Mouse (Mus musculus): ENCODE measurements around the gene Dapk2. TPM values are rescaled to one million over a fixed set of nuclear protein-coding genes. Genes with fewer than 3 reads are reported as not detected.

Dapk2 gene
- polyA plus RNA-seq, 1 experiment from 2014 or later: 5.3 TPM

DNA sequence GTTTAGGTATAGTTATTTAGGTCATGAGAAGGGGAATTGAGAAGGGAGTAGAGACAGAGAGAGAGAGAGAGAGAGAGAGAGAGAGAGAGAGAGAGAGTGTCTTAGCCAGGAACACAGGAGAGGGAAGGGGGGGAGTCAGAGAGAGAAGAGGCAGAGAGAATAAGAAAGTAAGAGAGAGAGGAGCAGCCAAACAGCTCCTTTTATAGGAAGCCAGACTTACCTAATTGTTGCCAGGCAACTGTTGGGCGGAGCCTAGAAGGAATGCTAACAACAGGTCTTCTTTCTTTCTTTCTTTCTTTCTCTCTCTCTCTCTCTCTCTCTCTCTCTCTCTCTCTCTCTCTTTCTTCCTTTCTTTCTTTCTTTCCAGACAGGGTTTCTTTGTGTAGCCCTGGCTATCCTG is 136.2 kb downstream of the Dapk2 start:
- no peak overlapping the region for H3K4me3 ChIP-seq
- no peaks in the 10 kb centered on the region for H3K27me3 ChIP-seq (replicated peaks; ENCODE audit: low read depth, poor library complexity, severe bottlenecking)
- H3K9me3 ChIP-seq: no peaks in the 10 kb centered on the region
- DNase-seq (ENCODE audit: low spot score): no peak
- no peak overlapping the region for H3K27ac ChIP-seq (replicated peaks)
- peaks cover 20% of the 10 kb centered on the region for H3K4me1 ChIP-seq
- 95% methylated on average over 1 of the region's 1 CpGs for WGBS
- no peaks in the 10 kb centered on the region for H3K36me3 ChIP-seq (replicated peaks)

DNA sequence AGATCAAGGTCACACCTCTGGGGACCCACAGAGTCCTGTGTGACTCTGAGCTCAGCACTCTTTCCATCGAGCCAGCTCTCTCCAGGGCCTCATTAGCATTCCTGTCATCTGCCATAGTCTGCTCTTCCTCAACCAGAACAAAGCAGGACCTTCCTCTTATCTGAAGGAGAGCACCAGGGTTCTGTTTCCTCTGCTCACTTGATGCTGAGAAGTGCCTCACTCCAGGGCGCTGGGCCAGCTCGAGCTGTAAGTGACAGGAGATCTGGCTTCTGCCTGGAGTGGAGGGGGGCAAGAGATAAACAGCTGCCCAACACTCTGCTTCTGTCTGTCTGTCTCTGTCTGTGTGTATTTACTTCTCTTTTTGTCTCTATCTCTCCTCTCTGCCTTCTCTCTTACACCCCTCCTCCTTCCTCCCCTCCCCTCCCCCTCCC is 137.0 kb downstream of the Dapk2 start:
- Histone ChIP-seq H3K4me1 (peaks cover 20% of the 10 kb centered on the region), H3K27ac (replicated peaks) (peak overlapping the region; percentile 63), H3K27me3 (replicated peaks; ENCODE audit: low read depth, poor library complexity, severe bottlenecking) (no peaks in the 10 kb centered on the region), H3K9me3 (no peaks in the 10 kb centered on the region), H3K4me3 (0 out of 2 replicates have a peak overlapping the region, but pooled peaks have one; percentile 11), H3K36me3 (replicated peaks) (no peaks in the 10 kb centered on the region)
- 11% methylated on average over 3 of the region's 3 CpGs for WGBS
- DNase-seq (ENCODE audit: low spot score): peak; percentile 22

- 72% methylated on average over 6 of the region's 6 CpGs for WGBS
- H3K27me3 ChIP-seq (replicated peaks; ENCODE audit: low read depth, poor library complexity, severe bottlenecking): no peaks in the 10 kb centered on the region
- H3K4me3 ChIP-seq: no peak overlapping the region
- DNase-seq (ENCODE audit: low spot score): peak; percentile 24
- peak overlapping the region; percentile 63 for H3K27ac ChIP-seq (replicated peaks)
- H3K36me3 ChIP-seq (replicated peaks): no peaks in the 10 kb centered on the region
- no peaks in the 10 kb centered on the region for H3K9me3 ChIP-seq
- peaks cover 20% of the 10 kb centered on the region for H3K4me1 ChIP-seq
Observed at GRCm38 (mm10) chr9:66295577-66296120, 137.6 kb downstream of the Dapk2 start.

DNA sequence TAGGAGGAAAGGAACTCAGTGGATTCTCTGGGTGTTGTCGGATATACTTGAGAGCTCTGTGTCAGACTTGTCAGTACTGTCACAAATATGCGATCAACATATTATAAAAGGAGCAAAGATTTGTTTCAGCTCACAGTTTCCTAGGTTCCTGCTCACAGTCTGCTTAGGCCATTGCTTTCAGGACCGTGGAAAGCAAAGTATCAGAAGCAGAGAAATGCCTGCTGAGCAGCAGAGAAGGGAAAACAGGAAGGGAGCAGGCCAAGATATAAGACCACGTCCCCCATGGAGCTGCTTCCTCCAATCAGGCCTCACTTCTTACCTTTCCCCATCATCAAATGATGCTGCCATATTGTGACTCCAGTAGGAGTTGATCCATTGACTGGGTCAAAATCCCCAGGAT is 140.8 kb downstream of the Dapk2 start:
- H3K9me3 ChIP-seq: no peaks in the 10 kb centered on the region
- H3K27ac ChIP-seq (replicated peaks): no peak overlapping the region
- H3K27me3 ChIP-seq (replicated peaks; ENCODE audit: low read depth, poor library complexity, severe bottlenecking): no peaks in the 10 kb centered on the region
- DNase-seq (ENCODE audit: low spot score): no peak
- H3K4me3 ChIP-seq: no peak overlapping the region
- 84% methylated on average over 4 of the region's 4 CpGs for WGBS
- H3K36me3 ChIP-seq (replicated peaks): no peaks in the 10 kb centered on the region
- H3K4me1 ChIP-seq: peaks cover 20% of the 10 kb centered on the region

- no peak for DNase-seq (ENCODE audit: low spot score)
- no peaks in the 10 kb centered on the region for H3K9me3 ChIP-seq
- no peaks in the 10 kb centered on the region for H3K27me3 ChIP-seq (replicated peaks; ENCODE audit: low read depth, poor library complexity, severe bottlenecking)
- no peak overlapping the region for H3K27ac ChIP-seq (replicated peaks)
- WGBS: 86% methylated on average over 2 of the region's 2 CpGs
- H3K4me3 ChIP-seq: no peak overlapping the region
- peaks cover 10% of the 10 kb centered on the region for H3K4me1 ChIP-seq
- H3K36me3 ChIP-seq (replicated peaks): no peaks in the 10 kb centered on the region
Observed at GRCm38 (mm10) chr9:66300448-66301027, 142.5 kb downstream of the Dapk2 start.

GRCm38 (mm10) chr9:66304320-66305090 is 146.5 kb downstream of the Dapk2 start:
- DNase-seq (ENCODE audit: low spot score): no peak
- Histone ChIP-seq H3K9me3 (no peaks in the 10 kb centered on the region), H3K4me3 (no peak overlapping the region), H3K36me3 (replicated peaks) (no peaks in the 10 kb centered on the region), H3K27ac (replicated peaks) (no peak overlapping the region), H3K27me3 (replicated peaks; ENCODE audit: low read depth, poor library complexity, severe bottlenecking) (no peaks in the 10 kb centered on the region), H3K4me1 (peaks cover 10% of the 10 kb centered on the region)
- WGBS: 89% methylated on average over 3 of the region's 3 CpGs

DNA sequence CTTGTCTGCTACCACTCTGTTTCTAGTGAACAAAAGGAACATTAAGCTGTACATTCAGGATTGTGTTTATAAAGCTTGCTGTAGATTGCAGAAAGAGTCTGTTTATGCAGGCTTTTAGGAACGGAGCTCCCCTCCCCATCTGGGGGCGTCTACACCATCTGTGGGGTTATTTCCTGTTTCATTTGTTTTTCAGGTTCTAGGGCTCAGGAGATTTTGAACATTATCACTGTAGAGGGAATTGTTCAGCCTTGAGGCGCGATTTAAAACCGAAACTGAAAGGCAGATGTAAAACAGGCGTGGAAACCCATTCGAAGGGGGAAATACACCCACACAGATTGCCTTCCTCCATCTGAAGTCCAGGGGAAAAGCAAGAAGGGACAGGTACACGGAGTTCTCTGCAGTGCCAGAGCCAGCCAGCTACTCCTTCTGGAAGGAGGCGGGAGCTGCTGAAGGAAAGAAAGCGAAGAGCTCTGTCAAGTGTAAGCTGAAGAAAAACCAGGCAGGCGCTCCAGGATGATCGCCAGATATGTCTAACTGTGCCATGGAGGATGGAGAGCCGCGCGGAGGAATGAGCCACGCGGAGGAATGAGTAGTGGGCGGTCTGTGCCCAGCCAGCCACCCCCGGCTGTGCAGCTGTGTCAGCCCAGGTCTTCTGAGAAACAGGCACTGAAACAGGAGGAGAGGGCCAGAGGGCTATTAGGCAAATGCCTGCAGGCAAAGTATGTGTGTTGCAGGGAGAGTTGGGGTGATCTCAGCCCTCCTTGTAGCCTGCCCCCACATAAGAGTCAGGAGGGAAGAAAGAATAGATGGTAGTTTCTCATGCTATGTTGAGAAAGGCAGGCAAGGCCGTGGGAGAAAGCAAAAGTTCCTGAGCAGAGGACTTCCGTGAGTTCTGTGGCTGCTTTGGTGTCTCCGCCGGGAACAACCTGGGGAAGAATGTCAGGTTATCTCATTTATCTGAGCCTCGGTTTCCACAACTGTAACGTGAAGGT is 147.4 kb downstream of the Dapk2 start:
- Histone ChIP-seq H3K4me1 (peaks cover 10% of the 10 kb centered on the region), H3K27ac (replicated peaks) (no peak overlapping the region), H3K27me3 (replicated peaks; ENCODE audit: low read depth, poor library complexity, severe bottlenecking) (no peaks in the 10 kb centered on the region), H3K4me3 (0 out of 2 replicates have a peak overlapping the region, but pooled peaks have one; percentile 1), H3K9me3 (no peaks in the 10 kb centered on the region), H3K36me3 (replicated peaks) (no peaks in the 10 kb centered on the region)
- WGBS: 64% methylated on average over 25 of the region's 25 CpGs
- DNase-seq (ENCODE audit: low spot score): peak; percentile 28

GRCm38 (mm10) chr9:66306414-66306813 is 148.4 kb downstream of the Dapk2 start:
- Histone ChIP-seq H3K27ac (replicated peaks) (no peak overlapping the region), H3K9me3 (no peaks in the 10 kb centered on the region), H3K36me3 (replicated peaks) (no peaks in the 10 kb centered on the region), H3K4me3 (no peak overlapping the region), H3K27me3 (replicated peaks; ENCODE audit: low read depth, poor library complexity, severe bottlenecking) (no peaks in the 10 kb centered on the region), H3K4me1 (peaks cover 11% of the 10 kb centered on the region)
- 78% methylated on average over 3 of the region's 3 CpGs for WGBS
- DNase-seq (ENCODE audit: low spot score): no peak

GRCm38 (mm10) chr9:66307341-66307740 is 149.3 kb downstream of the Dapk2 start:
- H3K4me3 ChIP-seq: no peak overlapping the region
- no peaks in the 10 kb centered on the region for H3K27me3 ChIP-seq (replicated peaks; ENCODE audit: low read depth, poor library complexity, severe bottlenecking)
- H3K4me1 ChIP-seq: peaks cover 13% of the 10 kb centered on the region
- no peak overlapping the region for H3K27ac ChIP-seq (replicated peaks)
- 23% methylated on average over 2 of the region's 2 CpGs for WGBS
- no peaks in the 10 kb centered on the region for H3K36me3 ChIP-seq (replicated peaks)
- H3K9me3 ChIP-seq: no peaks in the 10 kb centered on the region
- peak; percentile 81 for DNase-seq (ENCODE audit: low spot score)

DNA sequence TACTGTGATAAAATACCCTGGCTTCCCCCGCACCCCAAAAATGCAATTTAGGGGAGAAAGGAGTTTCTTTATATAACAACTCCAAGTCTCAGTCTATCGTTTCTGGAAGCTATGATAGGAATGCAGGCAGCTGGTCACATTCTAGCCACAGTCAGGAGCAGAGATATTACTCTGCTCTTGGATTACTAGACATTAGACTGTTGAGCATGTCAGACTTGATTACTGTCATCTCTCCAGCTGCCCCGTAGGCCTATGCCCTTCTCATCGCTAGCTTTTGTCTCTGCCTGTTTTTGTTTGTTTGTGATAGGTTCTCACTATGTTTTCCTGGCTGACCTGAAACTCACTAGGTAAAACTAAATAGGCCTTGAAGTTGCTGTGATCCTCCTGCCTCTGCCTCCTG is 150.7 kb downstream of the Dapk2 start:
- Histone ChIP-seq H3K9me3 (no peaks in the 10 kb centered on the region), H3K27ac (replicated peaks) (no peak overlapping the region), H3K36me3 (replicated peaks) (no peaks in the 10 kb centered on the region), H3K4me3 (no peak overlapping the region), H3K4me1 (peaks cover 13% of the 10 kb centered on the region), H3K27me3 (replicated peaks; ENCODE audit: low read depth, poor library complexity, severe bottlenecking) (no peaks in the 10 kb centered on the region)
- 77% methylated on average over 4 of the region's 4 CpGs for WGBS
- DNase-seq (ENCODE audit: low spot score): no peak

GRCm38 (mm10) chr9:66311458-66311857 is 153.4 kb downstream of the Dapk2 start:
- DNase-seq (ENCODE audit: low spot score): no peak
- no peaks in the 10 kb centered on the region for H3K9me3 ChIP-seq
- 45% methylated on average over 3 of the region's 3 CpGs for WGBS
- H3K36me3 ChIP-seq (replicated peaks): no peaks in the 10 kb centered on the region
- no peak overlapping the region for H3K4me3 ChIP-seq
- peaks cover 3% of the 10 kb centered on the region; the same call in 1 of the 2 replicates for H3K4me1 ChIP-seq
- no peak overlapping the region for H3K27ac ChIP-seq (replicated peaks)
- no peaks in the 10 kb centered on the region for H3K27me3 ChIP-seq (replicated peaks; ENCODE audit: low read depth, poor library complexity, severe bottlenecking)

GRCm38 (mm10) chr9:66316603-66317002 is 158.6 kb downstream of the Dapk2 start:
- DNase-seq (ENCODE audit: low spot score): no peak
- Histone ChIP-seq H3K4me3 (no peak overlapping the region), H3K27ac (replicated peaks) (no peak overlapping the region), H3K4me1 (peaks cover under 1% of the 10 kb centered on the region; the same call in 1 of the 2 replicates), H3K36me3 (replicated peaks) (no peaks in the 10 kb centered on the region), H3K9me3 (no peaks in the 10 kb centered on the region), H3K27me3 (replicated peaks; ENCODE audit: low read depth, poor library complexity, severe bottlenecking) (no peaks in the 10 kb centered on the region; the same call in 1 of the 2 replicates)
- WGBS: 81% methylated on average over 2 of the region's 2 CpGs

Data from embryonic facial prominence, embryonic 10.5 days (tissue).